Mouse (Mus musculus) MEL (cell line): ENCODE data around the gene N4bp1. TPM values are rescaled to one million over a fixed set of nuclear protein-coding genes. Genes with fewer than 3 reads are reported as not detected.

Experiments used
- DNase-seq: peaks from one replicate; pipeline ENCODE4 v3.0.0; 2011; ENCODE audit warnings: low read depth, low spot score
- H3K27ac ChIP-seq: 2 replicates; pipeline ENCODE4 v1.5.1; 2012; ENCODE audit warnings: low read depth, mild to moderate bottlenecking, control low read depth, low read length, moderate library complexity; ENCODE audit not compliant: control insufficient read depth
- H3K27me3 ChIP-seq, 2 experiments: fragments of 150-350 bp in 1 of 2; sonication (generic) in 1 of 2; 2 replicates each; pipeline ENCODE4 v1.6.1; 2012; ENCODE audit warnings: low read length in 2 of 2, mild to moderate bottlenecking in 2 of 2, improper control_type of control experiment in 1 of 2, moderate library complexity in 1 of 2; ENCODE audit not compliant: insufficient read depth in 2 of 2, control insufficient read depth in 1 of 2
- H3K36me3 ChIP-seq, 2 experiments: 2 replicates each; pipeline ENCODE4 v1.6.1; 2012 to 2014; ENCODE audit warnings: low read length in 2 of 2, improper control_type of control experiment in 1 of 2, inconsistent platforms in 1 of 2, mild to moderate bottlenecking in 1 of 2; ENCODE audit not compliant: insufficient read depth in 2 of 2, control insufficient read depth in 1 of 2
- H3K4me1 ChIP-seq, 2 experiments: fragments of 150-350 bp in 1 of 2; sonication (generic) in 1 of 2; 2 replicates each; pipeline ENCODE4 v1.6.1; 2012; ENCODE audit warnings: low read length in 2 of 2, improper control_type of control experiment in 1 of 2, mild to moderate bottlenecking in 1 of 2; ENCODE audit not compliant: insufficient read depth in 2 of 2, control insufficient read depth in 1 of 2
- H3K4me3 ChIP-seq, 2 experiments: fragments of 150-350 bp in 1 of 2; sonication (generic) in 1 of 2; 2 replicates each; pipeline ENCODE4 v1.5.1; 2012; ENCODE audit warnings: low read depth in 2 of 2, low read length in 2 of 2, mild to moderate bottlenecking in 2 of 2, moderate library complexity in 2 of 2, control low read depth in 1 of 2, improper control_type of control experiment in 1 of 2; ENCODE audit not compliant: control insufficient read depth in 1 of 2, insufficient read depth in 1 of 2
- H3K79me2 ChIP-seq: 2 replicates; pipeline ENCODE4 v1.6.1; 2012; ENCODE audit warnings: mild to moderate bottlenecking, low read length, moderate library complexity; ENCODE audit not compliant: control insufficient read depth, poor library complexity, insufficient read depth
- H3K9ac ChIP-seq: 2 replicates; pipeline ENCODE4 v1.6.1; 2012; ENCODE audit warnings: low read depth, mild to moderate bottlenecking, control low read depth, low read length, moderate library complexity; ENCODE audit not compliant: control insufficient read depth, poor library complexity, severe bottlenecking
- H3K9me3 ChIP-seq: fragments of 150-350 bp; sonication (generic); replicated peaks from 2 replicates; pipeline ENCODE4 v1.6.1; 2012; ENCODE audit warnings: mild to moderate bottlenecking, low read length, improper control_type of control experiment, moderate library complexity; ENCODE audit not compliant: insufficient read depth
- CHD1 ChIP-seq: IDR thresholded peaks from 2 replicates; pipeline ENCODE4 v1.6.1; 2012; ENCODE audit warnings: low read depth, mild to moderate bottlenecking, inconsistent platforms, low read length, improper control_type of control experiment
- CHD2 ChIP-seq: IDR thresholded peaks from 2 replicates; pipeline ENCODE4 v1.6.1; 2011; ENCODE audit warnings: low read length, improper control_type of control experiment
- CTCF ChIP-seq, 3 experiments: IDR thresholded peaks in 2 of 3; conservative IDR thresholded peaks in 1 of 3; 2 replicates each; pipeline ENCODE4 v1.5.1; 2011 to 2012; ENCODE audit warnings: low read length in 3 of 3, low read depth in 2 of 3, mild to moderate bottlenecking in 2 of 3, improper control_type of control experiment in 1 of 3, inconsistent platforms in 1 of 3, mixed read lengths in 1 of 3, moderate library complexity in 1 of 3; ENCODE audit not compliant: control insufficient read depth in 1 of 3, insufficient read depth in 1 of 3, poor library complexity in 1 of 3, severe bottlenecking in 1 of 3
- ELF1 ChIP-seq: IDR thresholded peaks from 2 replicates; pipeline ENCODE4 v1.6.1; 2014; ENCODE audit warnings: low read depth, mild to moderate bottlenecking, inconsistent platforms, low read length, improper control_type of control experiment, moderate library complexity
- EP300 ChIP-seq, 2 experiments: IDR thresholded peaks; 2 replicates each; pipeline ENCODE4 v1.6.1; 2011; ENCODE audit warnings: improper control_type of control experiment in 2 of 2, low read length in 2 of 2, low read depth in 1 of 2, mild to moderate bottlenecking in 1 of 2
- ETS1 ChIP-seq: IDR thresholded peaks from 2 replicates; pipeline ENCODE4 v1.6.1; 2012; ENCODE audit warnings: low read depth, mild to moderate bottlenecking, inconsistent platforms, low read length, improper control_type of control experiment, moderate library complexity
- KAT2A ChIP-seq: conservative IDR thresholded peaks from 2 replicates; pipeline ENCODE4 v1.6.1; 2012; ENCODE audit warnings: low read depth, low read length, improper control_type of control experiment, inconsistent platforms
- MAFK ChIP-seq: IDR thresholded peaks from 2 replicates; pipeline ENCODE4 v1.6.1; 2011; ENCODE audit warnings: low read depth, mild to moderate bottlenecking, low read length, improper control_type of control experiment, borderline replicate concordance
- MXI1 ChIP-seq: IDR thresholded peaks from 2 replicates; pipeline ENCODE4 v1.6.1; 2011; ENCODE audit warnings: mild to moderate bottlenecking, low read depth, low read length, improper control_type of control experiment
- MYB ChIP-seq: IDR thresholded peaks from 2 replicates; pipeline ENCODE4 v1.6.1; 2011; ENCODE audit warnings: mild to moderate bottlenecking, low read depth, low read length, improper control_type of control experiment
- MYC ChIP-seq: IDR thresholded peaks from 2 replicates; pipeline ENCODE4 v1.6.1; 2011; ENCODE audit warnings: low read depth, mild to moderate bottlenecking, low read length, improper control_type of control experiment, moderate library complexity
- SIN3A ChIP-seq: IDR thresholded peaks from 2 replicates; pipeline ENCODE4 v1.6.1; 2012; ENCODE audit warnings: low read length, improper control_type of control experiment, inconsistent platforms
- TAL1 ChIP-seq: IDR thresholded peaks from 2 replicates; pipeline ENCODE4 v1.6.1; 2012; ENCODE audit warnings: mild to moderate bottlenecking, inconsistent platforms, low read length, moderate library complexity, mixed read lengths
- TBP ChIP-seq: IDR thresholded peaks from 2 replicates; pipeline ENCODE4 v1.8.0; 2011; ENCODE audit warnings: low read depth, low read length, improper control_type of control experiment
- USF1 ChIP-seq: IDR thresholded peaks from 2 replicates; pipeline ENCODE4 v1.6.1; 2014; ENCODE audit warnings: low read depth, mild to moderate bottlenecking, inconsistent platforms, low read length, improper control_type of control experiment, moderate library complexity
- USF2 ChIP-seq, 2 experiments: IDR thresholded peaks; 2 replicates each; pipeline ENCODE4 v1.6.1; 2011 to 2012; ENCODE audit warnings: improper control_type of control experiment in 2 of 2, low read length in 2 of 2, borderline replicate concordance in 1 of 2, inconsistent platforms in 1 of 2, low read depth in 1 of 2, mild to moderate bottlenecking in 1 of 2; ENCODE audit not compliant: insufficient read depth in 1 of 2
- ZC3H11A ChIP-seq: IDR thresholded peaks from 2 replicates; pipeline ENCODE4 v1.6.1; 2012; ENCODE audit warnings: low read depth, mild to moderate bottlenecking, inconsistent platforms, low read length, improper control_type of control experiment
- ZKSCAN1 ChIP-seq: IDR thresholded peaks from 2 replicates; pipeline ENCODE4 v1.6.1; 2012; ENCODE audit warnings: low read depth, mild to moderate bottlenecking, inconsistent platforms, low read length, improper control_type of control experiment, moderate library complexity
- ZMIZ1 ChIP-seq: IDR thresholded peaks from 2 replicates; pipeline ENCODE4 v1.6.1; 2012; ENCODE audit warnings: low read depth, mild to moderate bottlenecking, inconsistent platforms, low read length, improper control_type of control experiment, moderate library complexity
- polyA plus RNA-seq, 2 experiments: library from polyadenylated mRNA; stranded (reverse) in 1 of 2; unstranded in 1 of 2; fragments of >175 nt in 1 of 2; fragments of >200 nt in 1 of 2; gene quantifications; 2 replicates each; pipeline versions ENCODE4 v1.2.1 to v1.2.4; 2012; ENCODE audit warnings: low replicate concordance in 2 of 2, low read depth in 1 of 2; ENCODE audit not compliant: insufficient read length in 2 of 2, insufficient read depth in 1 of 2, missing spikeins in 1 of 2
- total RNA-seq: library from RNA; depleted of rRNA; stranded (reverse); fragments of 300-350 nt; gene quantifications from 2 replicates; pipeline ENCODE4 v1.2.3, GENCODE M21; 2012

The N4bp1 gene
- total and polyA plus RNA-seq, 3 experiments: 13.4 to 24.0 TPM; not detected in 1

- no peak for DNase-seq
- Histone ChIP-seq H3K9ac (no peak overlapping the region), H3K9me3 (no peaks in the 10 kb centered on the region), H3K79me2 (no peaks in the 10 kb centered on the region), H3K27ac (no peak overlapping the region), H3K4me1 (0 out of 4 replicates have a peak, but pooled peaks cover 0 to 6% of the 10 kb centered on the region in 2 experiments), H3K27me3 (no peaks in the 10 kb centered on the region), H3K36me3 (peaks cover 0 to 6% of the 10 kb centered on the region in 2 experiments; a peak in 2 of 4 replicates), H3K4me3 (no peak overlapping the region)
- TF ChIP-seq ETS1 (no peak), TBP (peak; percentile 79)
Observed at GRCm38 (mm10) chr8:86919262-86919661, 34.2 kb upstream of the N4bp1 start.

GRCm38 (mm10) chr8:86918093-86918492 lies 33.0 kb upstream of the N4bp1 start:
- Histone ChIP-seq H3K27ac (no peak overlapping the region), H3K79me2 (no peaks in the 10 kb centered on the region), H3K4me1 (0 out of 4 replicates have a peak, but pooled peaks cover 0 to 6% of the 10 kb centered on the region in 2 experiments), H3K36me3 (peaks cover 0 to 6% of the 10 kb centered on the region in 2 experiments; a peak in 2 of 4 replicates), H3K9ac (no peak overlapping the region), H3K9me3 (no peaks in the 10 kb centered on the region), H3K4me3 (no peak overlapping the region), H3K27me3 (no peaks in the 10 kb centered on the region)
- DNase-seq: no peak
- TF ChIP-seq USF1 (no peak), ZKSCAN1 (no peak), USF2 (IDR thresholded peaks at IDR 0.05; ENCODE audit: borderline replicate concordance in 1 of 2, insufficient read depth in 1 of 2, low read depth in 1 of 2, low read length in 2 of 2) (no peak), CHD2 (no peak), ELF1 (no peak), EP300 (IDR thresholded peaks at IDR 0.05; ENCODE audit: low read depth in 1 of 2, low read length in 2 of 2) (no peak), CHD1 (no peak), ZMIZ1 (no peak), ZC3H11A (no peak), MYC (no peak), TAL1 (no peak), CTCF (IDR thresholded peaks at IDR 0.05 in 2 of 3, conservative IDR thresholded peaks at IDR 0.05 in 1 of 3; ENCODE audit: control insufficient read depth in 1 of 3, insufficient read depth in 1 of 3, low read depth in 2 of 3, low read length in 3 of 3, poor library complexity in 1 of 3, severe bottlenecking in 1 of 3) (no peak), MYB (no peak), SIN3A (no peak), MXI1 (no peak), KAT2A (no peak), MAFK (no peak)
